Mouse (Mus musculus) limb, embryonic 15.5 days (tissue): Measurements from ENCODE around the gene Srsf4. TPM values are rescaled to one million over a fixed set of nuclear protein-coding genes. Genes with fewer than 3 reads are reported as not detected.

Experiments
- ATAC-seq: fragments of 200-750 bp; cut with Nextera tagmentation; 2 replicates; pipeline ENCODE4 v1.8.0; 2017; ENCODE audit warnings: low read depth, moderate TSS enrichment; ENCODE audit not compliant: insufficient number of reproducible peaks, low FRiP score, low TSS enrichment
- H3K27ac ChIP-seq: fragments of 300-500 bp; sonication (generic); 2 replicates; pipeline ENCODE4 v1.5.1; 2015; ENCODE audit warnings: moderate library complexity, mild to moderate bottlenecking, inconsistent platforms
- H3K27me3 ChIP-seq: fragments of 300-500 bp; sonication (generic); 2 replicates; pipeline ENCODE4 v1.6.1; 2015; ENCODE audit warnings: inconsistent platforms
- H3K36me3 ChIP-seq: fragments of 300-500 bp; sonication (generic); 2 replicates; pipeline ENCODE4 v1.6.1; 2015; ENCODE audit warnings: inconsistent platforms
- H3K4me1 ChIP-seq: fragments of 300-500 bp; sonication (generic); 2 replicates; pipeline ENCODE4 v1.6.1; 2015; ENCODE audit warnings: inconsistent platforms
- H3K4me2 ChIP-seq: fragments of 300-500 bp; sonication (generic); 2 replicates; pipeline ENCODE4 v1.6.1; 2015; ENCODE audit warnings: mild to moderate bottlenecking, inconsistent platforms
- H3K4me3 ChIP-seq: fragments of 300-500 bp; sonication (generic); 2 replicates; pipeline ENCODE4 v1.5.1; 2015; ENCODE audit warnings: mild to moderate bottlenecking, inconsistent platforms
- H3K9ac ChIP-seq: fragments of 300-500 bp; sonication (generic); 2 replicates; pipeline ENCODE4 v1.6.1; 2015; ENCODE audit warnings: inconsistent platforms
- H3K9me3 ChIP-seq: fragments of 300-500 bp; sonication (generic); 2 replicates; pipeline ENCODE4 v1.6.1; 2016; ENCODE audit warnings: inconsistent platforms
- WGBS: fragments of 180-500 bp; shearing (Covaris S2); methylation state at CpG from one replicate; pipeline ENCODE4 v1.1.7; 2015; 5-methylcytosine and 5-hydroxymethylcytosine counted together
- polyA plus RNA-seq: library from polyadenylated mRNA; unstranded; fragments of >200 nt; fragmentation: Nextera tagmentation; extraction: Ambion mirVana; gene quantifications from 2 replicates; pipeline ENCODE4 v1.2.1, GENCODE M21; 2015

Gene Srsf4
- polyA plus RNA-seq, 1 experiment from 2014 or later = 97.7 TPM

- no peak for ATAC-seq
- peaks cover 21% of the 10 kb centered on the region for H3K36me3 ChIP-seq
- H3K4me3 ChIP-seq = no peak overlapping the region
- WGBS = 60% methylated on average over 6 of the region's 6 CpGs
- H3K4me2 ChIP-seq = no peak overlapping the region
- H3K9me3 ChIP-seq = no peaks in the 10 kb centered on the region
- H3K27me3 ChIP-seq = no peaks in the 10 kb centered on the region
- peaks cover 15% of the 10 kb centered on the region for H3K4me1 ChIP-seq
- H3K9ac ChIP-seq = no peak overlapping the region
- no peak overlapping the region for H3K27ac ChIP-seq
These were observed 33.0 kb downstream of the Srsf4 start for GRCm38 (mm10) chr4:131906423-131906822.

- H3K4me3 ChIP-seq = no peak overlapping the region
- no peak for ATAC-seq
- peaks cover 9% of the 10 kb centered on the region; the same call in 1 of the 2 replicates for H3K36me3 ChIP-seq
- no peak overlapping the region for H3K9ac ChIP-seq
- H3K4me2 ChIP-seq = no peak overlapping the region
- H3K27ac ChIP-seq = no peak overlapping the region
- no peaks in the 10 kb centered on the region; the same call in 1 of the 2 replicates for H3K27me3 ChIP-seq
- 89% methylated on average over 3 of the region's 3 CpGs for WGBS
- no peaks in the 10 kb centered on the region for H3K9me3 ChIP-seq
- H3K4me1 ChIP-seq = peaks cover 20% of the 10 kb centered on the region
These were observed 34.5 kb downstream of the Srsf4 start for GRCm38 (mm10) chr4:131907912-131908311.

GRCm38 (mm10) chr4:131910237-131910994, 37.0 kb downstream of the Srsf4 start:
- H3K9ac ChIP-seq = no peak overlapping the region
- no peak for ATAC-seq
- H3K27ac ChIP-seq = no peak overlapping the region

GRCm38 (mm10) chr4:131911521-131911920, 38.1 kb downstream of the Srsf4 start:
- H3K36me3 ChIP-seq = no peaks in the 10 kb centered on the region
- WGBS = 43% methylated on average over 3 of the region's 5 CpGs
- no peak overlapping the region for H3K27ac ChIP-seq
- peaks cover 54% of the 10 kb centered on the region for H3K4me1 ChIP-seq
- H3K4me3 ChIP-seq = no peak overlapping the region
- no peak for ATAC-seq
- H3K9ac ChIP-seq = no peak overlapping the region
- no peak overlapping the region for H3K4me2 ChIP-seq
- no peaks in the 10 kb centered on the region for H3K9me3 ChIP-seq
- H3K27me3 ChIP-seq = peaks cover 9% of the 10 kb centered on the region

More at GRCm38 (mm10) chr4:131910237-131910994, 37.0 kb downstream of the Srsf4 start:
- peak overlapping the region; percentile 2; the same call in 1 of the 2 replicates for H3K4me2 ChIP-seq
- peaks cover 43% of the 10 kb centered on the region for H3K4me1 ChIP-seq
- H3K27me3 ChIP-seq = no peaks in the 10 kb centered on the region; the same call in 1 of the 2 replicates
- WGBS = 7% methylated on average over 18 of the region's 21 CpGs
- H3K4me3 ChIP-seq = no peak overlapping the region
- H3K9me3 ChIP-seq = no peaks in the 10 kb centered on the region
- H3K36me3 ChIP-seq = no peaks in the 10 kb centered on the region; the same call in 1 of the 2 replicates

GRCm38 (mm10) chr4:131913526-131913925, 40.1 kb downstream of the Srsf4 start:
- WGBS = 37% methylated on average over 10 of the region's 10 CpGs

GRCm38 (mm10) chr4:131914046-131914643, 40.7 kb downstream of the Srsf4 start:
- H3K9ac ChIP-seq = no peak overlapping the region
- H3K4me3 ChIP-seq = no peak overlapping the region
- no peak overlapping the region for H3K27ac ChIP-seq
- no peaks in the 10 kb centered on the region for H3K9me3 ChIP-seq
- ATAC-seq = no peak
- no peaks in the 10 kb centered on the region for H3K36me3 ChIP-seq
- peaks cover 77% of the 10 kb centered on the region for H3K4me1 ChIP-seq
- no peak overlapping the region for H3K4me2 ChIP-seq
- WGBS = 20% methylated on average over 9 of the region's 9 CpGs
- H3K27me3 ChIP-seq = peaks cover 17% of the 10 kb centered on the region

More at GRCm38 (mm10) chr4:131913526-131913925, 40.1 kb downstream of the Srsf4 start:
- H3K36me3 ChIP-seq = no peaks in the 10 kb centered on the region
- H3K9me3 ChIP-seq = no peaks in the 10 kb centered on the region
- no peak overlapping the region for H3K9ac ChIP-seq
- peaks cover 17% of the 10 kb centered on the region for H3K27me3 ChIP-seq
- no peak overlapping the region for H3K4me3 ChIP-seq
- no peak overlapping the region for H3K4me2 ChIP-seq
- no peak overlapping the region for H3K27ac ChIP-seq
- peaks cover 71% of the 10 kb centered on the region for H3K4me1 ChIP-seq
- no peak for ATAC-seq

- Histone ChIP-seq H3K27ac (peak overlapping the region; percentile 71), H3K27me3 (peaks cover 17% of the 10 kb centered on the region), H3K9ac (0 out of 2 replicates have a peak overlapping the region, but pooled peaks have one; percentile 14)
These were observed 41.6 kb downstream of the Srsf4 start for GRCm38 (mm10) chr4:131914891-131915469.

GRCm38 (mm10) chr4:131915821-131916328, 42.5 kb downstream of the Srsf4 start:
- peak overlapping the region; percentile 71 for H3K27ac ChIP-seq
- no peaks in the 10 kb centered on the region for H3K36me3 ChIP-seq
- H3K4me3 ChIP-seq = no peak overlapping the region; the same call in 1 of the 2 replicates
- no peaks in the 10 kb centered on the region for H3K9me3 ChIP-seq
- no peak overlapping the region for H3K9ac ChIP-seq
- WGBS = 29% methylated on average over 13 of the region's 13 CpGs
- peaks cover 84% of the 10 kb centered on the region for H3K4me1 ChIP-seq
- H3K27me3 ChIP-seq = peaks cover 17% of the 10 kb centered on the region
- ATAC-seq = no peak
- H3K4me2 ChIP-seq = peak overlapping the region; percentile 58

More at GRCm38 (mm10) chr4:131914891-131915469, 41.6 kb downstream of the Srsf4 start:
- ATAC-seq = no peak
- Histone ChIP-seq H3K36me3 (no peaks in the 10 kb centered on the region), H3K4me1 (peaks cover 84% of the 10 kb centered on the region), H3K4me3 (peak overlapping the region; percentile 26), H3K9me3 (no peaks in the 10 kb centered on the region), H3K4me2 (peak overlapping the region; percentile 58)
- WGBS = 4% methylated on average over 31 of the region's 31 CpGs

GRCm38 (mm10) chr4:131916425-131916824, 43.0 kb downstream of the Srsf4 start:
- Histone ChIP-seq H3K36me3 (no peaks in the 10 kb centered on the region), H3K27ac (peak overlapping the region; percentile 71; the same call in 1 of the 2 replicates), H3K4me1 (peaks cover 83% of the 10 kb centered on the region), H3K9ac (no peak overlapping the region), H3K4me2 (0 out of 2 replicates have a peak overlapping the region, but pooled peaks have one; percentile 3), H3K27me3 (peaks cover 17% of the 10 kb centered on the region), H3K4me3 (no peak overlapping the region), H3K9me3 (no peaks in the 10 kb centered on the region)
- ATAC-seq = no peak
- 7% methylated on average over 15 of the region's 15 CpGs for WGBS

GRCm38 (mm10) chr4:131917010-131917555, 43.7 kb downstream of the Srsf4 start:
- Histone ChIP-seq H3K36me3 (no peaks in the 10 kb centered on the region), H3K4me2 (no peak overlapping the region), H3K27me3 (peaks cover 20% of the 10 kb centered on the region), H3K27ac (0 out of 2 replicates have a peak overlapping the region, but pooled peaks have one; percentile 22), H3K4me1 (peaks cover 90% of the 10 kb centered on the region), H3K9me3 (no peaks in the 10 kb centered on the region), H3K9ac (no peak overlapping the region), H3K4me3 (no peak overlapping the region)
- ATAC-seq = no peak
- 75% methylated on average over 10 of the region's 10 CpGs for WGBS

GRCm38 (mm10) chr4:131918026-131918533, 44.7 kb downstream of the Srsf4 start:
- Histone ChIP-seq H3K9me3 (no peaks in the 10 kb centered on the region), H3K9ac (no peak overlapping the region), H3K27ac (peak overlapping the region; percentile 94; the same call in 1 of the 2 replicates), H3K4me3 (no peak overlapping the region), H3K27me3 (peaks cover 30% of the 10 kb centered on the region), H3K4me2 (no peak overlapping the region), H3K4me1 (peaks cover 93% of the 10 kb centered on the region), H3K36me3 (peaks cover 8% of the 10 kb centered on the region)
- ATAC-seq = no peak
- 66% methylated on average over 7 of the region's 7 CpGs for WGBS
